Mouse (Mus musculus) heart, adult 2 months (tissue): ENCODE measurements around the gene Ddx21.

Experiments
- CTCF ChIP-seq: fragments of 200-600 bp; IDR thresholded peaks from 2 replicates; pipeline ENCODE4 v1.8.1; 2022; ENCODE audit warnings: antibody characterized with exemption, mild to moderate bottlenecking, moderate library complexity
- EP300 ChIP-seq: fragments of 200-500 bp; IDR thresholded peaks from 2 replicates; pipeline ENCODE4 v1.6.1; 2011; ENCODE audit warnings: low read depth, low read length, control low read depth; ENCODE audit not compliant: insufficient read depth
- POLR2A ChIP-seq: fragments of 200-500 bp; IDR thresholded peaks from 2 replicates; pipeline ENCODE4 v1.6.1; 2011; ENCODE audit warnings: mild to moderate bottlenecking, low read depth, low read length, control low read depth; ENCODE audit not compliant: insufficient read depth

- TF ChIP-seq CTCF = no peak
- no peak for TF ChIP-seq EP300
- TF ChIP-seq POLR2A = no peak
Observed at GRCm38 (mm10) chr10:62542507-62542906, 59.6 kb downstream of the Ddx21 start.
